Mouse (Mus musculus): Measurements from ENCODE around the gene Vmn1r14. TPM values are rescaled to one million over a fixed set of nuclear protein-coding genes. Genes with fewer than 3 reads are reported as not detected.

The Vmn1r14 gene
- not detected for polyA plus RNA-seq (2017; shearing (Covaris generic))

GRCm38 (mm10) chr6:57231386-57231785, at the start of gene Vmn1r14:
Vmn1r14 (plus strand) TSS chr6:57231686.

GRCm38 (mm10) chr6:57202990-57203389, 28.5 kb upstream of the Vmn1r14 start, which contains the start of gene Vmn1r13:
Vmn1r13 (plus strand) TSS chr6:57203290.

GRCm38 (mm10) chr6:57257652-57258051, 26.2 kb downstream of the Vmn1r14 start, which contains the start of gene Vmn1r15:
Vmn1r15 (plus strand) TSS chr6:57257952.

Other genes with a start within 250 kb of the Vmn1r14 start
- not detected for gene Vmn1r6, start 234.4 kb upstream of the Vmn1r14 start, polyA plus RNA-seq (2017; shearing (Covaris generic))
- gene Vmn1r7, start 206.4 kb upstream of the Vmn1r14 start, polyA plus RNA-seq (2017; shearing (Covaris generic)) = not detected
- gene Vmn1r8, start 199.4 kb upstream of the Vmn1r14 start, polyA plus RNA-seq (2017; shearing (Covaris generic)) = 0.37 TPM
- not detected for gene Vmn1r9, start 164.9 kb upstream of the Vmn1r14 start, polyA plus RNA-seq (2017; shearing (Covaris generic))
- not detected for gene Vmn1r10, start 122.2 kb upstream of the Vmn1r14 start, polyA plus RNA-seq (2017; shearing (Covaris generic))
- not detected for gene Vmn1r11, start 98.2 kb upstream of the Vmn1r14 start, polyA plus RNA-seq (2017; shearing (Covaris generic))
- gene Vmn1r12, start 74.8 kb upstream of the Vmn1r14 start, polyA plus RNA-seq (2017; shearing (Covaris generic)) = 0.11 TPM
- 0.59 TPM for gene Vmn1r13, start 28.4 kb upstream of the Vmn1r14 start, polyA plus RNA-seq (2017; shearing (Covaris generic))
- not detected for gene Vmn1r15, start 26.3 kb downstream of the Vmn1r14 start, polyA plus RNA-seq (2017; shearing (Covaris generic))
- not detected for gene Vmn1r16, start 97.8 kb downstream of the Vmn1r14 start, polyA plus RNA-seq (2017; shearing (Covaris generic))
- gene Vmn1r17, start 132.0 kb downstream of the Vmn1r14 start, polyA plus RNA-seq (2017; shearing (Covaris generic)) = not detected
- 0.02 TPM for gene Vmn1r18, start 164.1 kb downstream of the Vmn1r14 start, polyA plus RNA-seq (2017; shearing (Covaris generic))
- gene Vmn1r19, start 172.1 kb downstream of the Vmn1r14 start, polyA plus RNA-seq (2017; shearing (Covaris generic)) = not detected
- gene Vmn1r20, start 197.2 kb downstream of the Vmn1r14 start, polyA plus RNA-seq (2017; shearing (Covaris generic)) = not detected

All from effector memory CD4-positive, alpha-beta T cell, adult 5 months (primary cell).